Mouse (Mus musculus): ENCODE results near the gene Serpina16. TPM values are rescaled to one million over a fixed set of nuclear protein-coding genes. Genes with fewer than 3 reads are reported as not detected.
A peak's percentile ranks its signal among the peaks of the same experiment; 100 is the strongest.

The Serpina16 gene
- total RNA-seq, 2 experiments from 2014 or later, result not detected

GRCm38 (mm10) chr12:103657991-103658390 is 17.9 kb downstream of the Serpina16 start:
- DNase-seq (ENCODE audit: low spot score in 2 of 2), result no peak

GRCm38 (mm10) chr12:103656848-103657626 is 18.9 kb downstream of the Serpina16 start, which contains the start of gene Serpina6:
Gene Serpina6, minus strand, starts transcription at chr12:103657212.
- DNase-seq (ENCODE audit: low spot score in 2 of 2), result no peak

DNA sequence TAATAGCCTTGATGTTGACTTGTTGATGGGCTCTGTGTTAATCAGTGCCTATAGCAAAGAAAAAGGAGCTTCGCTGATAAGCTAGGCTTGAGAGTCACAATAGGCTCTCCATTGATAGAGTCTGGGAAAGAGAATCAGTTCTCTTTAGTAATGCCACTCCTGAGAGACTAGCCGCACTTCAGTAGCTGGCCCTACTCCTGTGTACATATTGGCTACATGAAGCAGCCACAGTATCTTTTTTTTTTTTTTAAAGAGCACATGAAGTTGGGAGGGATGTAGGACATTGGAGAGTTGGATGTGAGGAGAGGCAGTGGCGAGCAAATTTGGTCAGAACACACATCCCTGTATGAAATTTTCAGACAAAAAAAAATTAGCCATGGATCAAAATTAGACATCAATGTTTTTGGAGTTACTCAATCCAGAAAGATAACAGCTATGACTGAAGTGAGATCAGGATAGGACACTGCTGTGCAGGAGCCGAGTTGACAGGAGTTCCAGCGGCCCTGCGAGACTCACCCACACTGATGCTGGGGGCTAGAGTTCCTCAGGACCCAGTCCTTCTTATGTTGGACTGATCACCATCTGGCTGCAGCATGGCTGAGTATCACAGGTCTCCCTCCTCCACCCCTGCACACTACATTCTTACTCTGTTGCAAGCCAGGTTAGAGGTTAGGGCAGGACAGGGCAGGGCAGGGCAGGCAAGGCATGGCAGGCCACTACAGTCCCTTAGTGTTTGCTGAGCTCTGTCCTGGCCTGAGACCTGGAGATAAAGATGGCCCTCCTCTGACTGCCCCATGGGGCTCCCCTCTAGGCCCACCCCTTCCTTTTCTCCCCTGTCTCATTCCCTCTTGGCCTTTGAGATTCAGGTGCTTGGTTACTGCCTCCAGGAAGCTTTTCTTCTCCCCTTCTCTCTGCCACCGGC is 20.6 kb downstream of the Serpina16 start:
- no peak for DNase-seq (ENCODE audit: low spot score in 2 of 2)

DNA sequence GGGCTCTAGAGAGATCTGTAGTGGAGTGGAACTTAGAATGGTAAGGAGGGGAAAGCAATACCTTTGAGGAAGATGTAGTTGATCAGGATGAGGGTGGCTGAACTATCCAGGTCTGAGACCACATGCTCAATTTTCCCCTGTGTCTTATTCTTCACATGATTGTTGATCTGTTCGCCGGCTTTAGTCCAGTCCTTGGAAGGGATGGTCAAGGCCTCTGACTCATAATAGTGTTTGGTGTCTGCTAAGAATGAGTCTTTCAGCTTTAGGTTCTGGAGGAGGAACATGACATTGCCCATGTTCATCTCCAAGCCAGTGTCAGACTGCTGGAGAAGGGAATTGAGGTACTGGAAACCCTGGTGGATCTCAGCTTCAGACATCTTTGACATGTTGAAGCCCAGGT is 22.1 kb downstream of the Serpina16 start:
- DNase-seq (ENCODE audit: low spot score in 2 of 2), result no peak

DNA sequence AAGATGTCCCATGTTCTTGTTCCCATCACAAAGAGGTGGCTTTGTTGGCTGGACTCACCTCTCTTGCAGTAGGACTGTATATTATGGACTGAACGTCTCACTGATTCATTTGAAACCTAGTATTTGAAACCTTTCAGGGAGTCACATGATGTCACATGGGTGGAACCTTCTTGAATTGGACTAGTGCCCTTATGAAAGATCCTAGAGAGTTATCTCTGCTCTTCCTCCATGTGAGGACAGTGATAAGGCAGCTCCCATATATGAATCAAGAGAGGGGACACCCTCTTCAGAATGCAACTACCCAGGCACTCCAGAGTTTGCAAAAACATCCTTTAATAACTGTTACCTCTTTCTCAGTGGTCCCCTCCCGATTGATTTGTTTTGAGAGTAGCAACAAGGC is 29.6 kb downstream of the Serpina16 start:
- no peak for DNase-seq (ENCODE audit: low spot score in 2 of 2)

GRCm38 (mm10) chr12:103644601-103645000 is 31.3 kb downstream of the Serpina16 start:
- no peak for DNase-seq (ENCODE audit: low spot score in 2 of 2)

DNA sequence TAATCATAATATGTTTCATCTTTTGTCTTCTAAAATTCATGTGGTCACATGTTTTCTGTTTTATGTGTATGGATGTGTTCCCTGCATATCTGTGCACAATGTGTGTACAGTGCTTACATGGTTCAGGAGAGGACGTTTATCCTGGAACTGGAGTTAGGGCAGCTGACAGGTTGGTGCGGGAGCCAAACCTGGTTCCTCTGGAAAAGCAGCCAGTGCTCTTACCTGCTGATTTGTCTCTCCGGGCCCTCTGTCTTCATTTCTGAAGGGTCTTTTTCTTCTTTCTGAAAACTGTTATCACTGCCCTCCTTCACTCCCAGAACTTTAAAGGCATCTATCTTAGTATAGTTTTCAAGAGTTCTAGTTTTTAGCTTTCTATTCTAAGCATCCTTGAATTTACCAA is 32.1 kb downstream of the Serpina16 start:
- DNase-seq (ENCODE audit: low spot score in 2 of 2), result no peak

DNA sequence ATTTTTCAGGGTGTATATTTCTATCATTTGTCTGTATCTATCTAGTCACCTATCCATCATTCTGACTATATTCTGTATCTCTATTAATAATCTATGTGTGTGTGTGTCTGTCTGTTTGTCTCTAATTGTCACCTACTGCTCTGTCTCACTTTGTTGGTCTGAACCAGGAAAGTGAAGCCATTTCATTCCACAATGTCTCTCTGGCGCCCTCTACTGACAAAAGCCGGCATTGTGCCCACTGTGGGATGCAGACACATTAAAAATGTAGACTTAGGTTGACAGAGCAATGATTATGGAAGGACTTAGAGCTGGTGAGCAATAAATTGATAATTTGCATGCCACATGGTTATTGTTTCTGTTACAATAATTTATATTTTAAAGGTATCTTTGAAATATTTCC is 32.6 kb downstream of the Serpina16 start:
- DNase-seq (ENCODE audit: low spot score in 2 of 2), result peak; percentile 87 to 88

DNA sequence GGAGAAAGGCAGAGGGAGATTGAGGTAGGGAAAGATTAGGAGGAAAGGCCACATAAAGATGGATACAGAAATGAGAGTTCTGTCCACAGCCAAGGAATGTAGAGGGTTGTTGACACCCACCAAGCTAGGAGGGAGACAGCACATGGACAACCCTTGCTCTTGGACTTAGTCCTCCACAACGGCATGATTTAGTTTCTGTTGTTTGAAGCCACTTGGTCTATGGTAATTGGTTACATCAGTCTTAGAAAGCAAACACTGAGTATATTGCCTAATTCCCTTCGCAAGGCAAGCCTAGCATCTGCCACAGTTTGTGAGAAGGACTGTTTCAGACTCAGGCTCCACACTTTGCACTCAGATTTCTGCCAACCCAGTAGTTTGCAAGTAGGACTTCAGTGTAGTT is 40.1 kb downstream of the Serpina16 start:
- no peak for DNase-seq (ENCODE audit: low spot score in 2 of 2)

- no peak for DNase-seq (ENCODE audit: low spot score in 2 of 2)
Observed at GRCm38 (mm10) chr12:103634430-103634829, 41.5 kb downstream of the Serpina16 start.

DNA sequence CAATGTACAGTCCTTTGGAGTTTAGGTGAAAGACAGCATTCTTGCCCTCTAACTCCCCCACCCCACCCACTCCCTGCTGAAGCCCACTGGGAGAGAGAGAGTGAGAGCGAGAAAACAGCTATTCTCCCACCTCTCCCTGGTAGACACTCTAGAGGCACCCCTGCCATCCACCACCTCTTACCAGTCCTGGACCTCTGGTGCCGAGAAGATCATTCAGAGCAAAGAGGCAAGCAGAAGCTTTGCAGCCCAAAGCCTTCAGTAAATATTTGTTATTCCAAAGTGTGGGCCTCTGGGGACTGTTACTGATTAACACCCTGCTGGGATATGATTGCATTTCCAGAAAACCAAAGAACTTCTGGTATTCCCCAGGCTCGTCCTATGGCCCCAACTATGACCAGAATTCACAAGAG is 44.7 kb downstream of the Serpina16 start, which contains the start of gene Serpina10:
Serpina10 (minus strand) TSS at position 242 of the 410 bp plus-strand sequence.
- no peak for DNase-seq (ENCODE audit: low spot score in 2 of 2)

Other genes with a start within 250 kb of the Serpina16 start
- 1,000 to 10,000 TPM; 1,097 to 1,809 TPM for gene Ifi27, start 241.9 kb downstream of the Serpina16 start, total RNA-seq (2021)
- gene Ifi27l2a, start 232.5 kb downstream of the Serpina16 start, total RNA-seq (2021), result 1,000 to 10,000 TPM in 1 of 2 experiments, 100 to 1,000 TPM in 1; 365 to 1,033 TPM
- not detected for gene Ifi27l2b, start 218.9 kb downstream of the Serpina16 start, total RNA-seq (2021)
- 1 to 10 TPM; 2.5 to 3.4 TPM for gene Ppp4r4, start 143.9 kb downstream of the Serpina16 start, total RNA-seq (2021)
- gene Serpina10, start 44.7 kb downstream of the Serpina16 start, total RNA-seq (2021), result not detected
- 1 to 10 TPM in 1 of 2 experiments, under 1 TPM in 1; 0.73 to 7.0 TPM for gene Serpina6, start 18.9 kb downstream of the Serpina16 start, total RNA-seq (2021)
- gene Serpina1f, start 19.4 kb upstream of the Serpina16 start, total RNA-seq (2021), result not detected
- gene Serpina1d, start 97.5 kb upstream of the Serpina16 start, total RNA-seq (2021), result under 1 TPM; 0.29 to 0.73 TPM
- gene Serpina1b, start 154.2 kb upstream of the Serpina16 start, total RNA-seq (2021), result 1 to 10 TPM in 1 of 2 experiments, under 1 TPM in 1; 0.54 to 3.0 TPM
- under 1 TPM; 0.38 to 0.80 TPM for gene Serpina1a, start 187.4 kb upstream of the Serpina16 start, total RNA-seq (2021)
- under 1 TPM in 1 of 2 experiments, not detected in 1; 0.50 TPM for gene Serpina1c, start 228.7 kb upstream of the Serpina16 start, total RNA-seq (2021)